Mouse (Mus musculus) hindbrain, embryonic 14.5 days (tissue): ENCODE data around the gene Nid2. TPM values are rescaled to one million over a fixed set of nuclear protein-coding genes. Genes with fewer than 3 reads are reported as not detected.

Experiments
- ATAC-seq: fragments of 200-750 bp; cut with Nextera tagmentation; 2 replicates; pipeline ENCODE4 v1.8.0; 2017; ENCODE audit warnings: moderate number of reproducible peaks, mild to moderate bottlenecking, moderate TSS enrichment, moderate library complexity; ENCODE audit not compliant: low FRiP score
- DNase-seq: peaks from one replicate; pipeline ENCODE4 v3.0.0-alpha.2; 2015; ENCODE audit warnings: low spot score
- H3K27ac ChIP-seq: fragments of 300-500 bp; sonication (generic); 2 replicates; pipeline ENCODE4 v1.5.1; 2014; ENCODE audit warnings: mild to moderate bottlenecking, moderate library complexity
- H3K27me3 ChIP-seq: fragments of 300-500 bp; sonication (generic); 2 replicates; pipeline ENCODE4 v1.6.1; 2014; ENCODE audit warnings: mild to moderate bottlenecking, low read length, mixed read lengths; ENCODE audit not compliant: control insufficient read depth, insufficient read depth
- H3K36me3 ChIP-seq: fragments of 300-500 bp; sonication (generic); replicated peaks from 2 replicates; pipeline ENCODE4 v1.6.1; 2014; ENCODE audit not compliant: control insufficient read depth, insufficient read depth
- H3K4me1 ChIP-seq: fragments of 300-500 bp; sonication (generic); replicated peaks from 2 replicates; pipeline ENCODE4 v1.6.1; 2014; ENCODE audit warnings: antibody characterized with exemption, low read length, mixed read lengths; ENCODE audit not compliant: control insufficient read depth, insufficient read depth
- H3K4me2 ChIP-seq: fragments of 300-500 bp; sonication (generic); replicated peaks from 2 replicates; pipeline ENCODE4 v1.6.1; 2014; ENCODE audit warnings: mild to moderate bottlenecking, moderate library complexity
- H3K4me3 ChIP-seq: fragments of 300-500 bp; sonication (generic); replicated peaks from 2 replicates; pipeline ENCODE4 v1.5.1; 2014; ENCODE audit warnings: mild to moderate bottlenecking, low read length
- H3K9ac ChIP-seq: fragments of 300-500 bp; sonication (generic); 2 replicates; pipeline ENCODE4 v1.6.1; 2014
- H3K9me3 ChIP-seq: fragments of 300-500 bp; sonication (generic); 2 replicates; pipeline ENCODE4 v1.6.1; 2016; ENCODE audit warnings: low read length; ENCODE audit not compliant: control insufficient read depth
- WGBS: fragments of 180-500 bp; shearing (Covaris S2); extraction: QIAGEN DNeasy Blood & Tissue Kit; methylation state at CpG from one replicate; pipeline ENCODE4 v1.1.7; 2014; 5-methylcytosine and 5-hydroxymethylcytosine counted together
- polyA plus RNA-seq: library from polyadenylated mRNA; unstranded; fragments of >200 nt; fragmentation: Nextera tagmentation; extraction: Ambion mirVana; gene quantifications from 2 replicates; pipeline ENCODE4 v1.2.1, GENCODE M21; 2014

The Nid2 gene
- polyA plus RNA-seq: 46.3 and 48.7 TPM in 2 replicates

- H3K4me3 ChIP-seq: peak within 1 kb of the TSS; percentile 51
- H3K27me3 ChIP-seq: peaks cover 36% of the 10 kb centered on the region
- H3K9ac ChIP-seq: peak within 1 kb of the TSS; percentile 40; the same call in 1 of the 2 replicates
- H3K9me3 ChIP-seq: no peaks in the 10 kb centered on the region
- WGBS: 0% methylated on average over 45 of the region's 45 CpGs
- no peak within 1 kb of the TSS for H3K27ac ChIP-seq
- H3K4me2 ChIP-seq: peak within 1 kb of the TSS; percentile 89
- H3K4me1 ChIP-seq: peaks cover 10% of the 10 kb centered on the region
- ATAC-seq (peak; percentile 95), DNase-seq (peak; percentile 88)
- H3K36me3 ChIP-seq: no peaks in the 10 kb centered on the region
Observed at GRCm38 (mm10) chr14:19751025-19751771, at the start of gene Nid2. Gene Nid2, plus strand, starts transcription at chr14:19751265.

GRCm38 (mm10) chr14:19701546-19701945 is 49.5 kb upstream of the Nid2 start:
- Histone ChIP-seq H3K36me3 (no peaks in the 10 kb centered on the region), H3K4me3 (no peak overlapping the region), H3K9ac (no peak overlapping the region), H3K27me3 (peaks cover 18% of the 10 kb centered on the region), H3K9me3 (no peaks in the 10 kb centered on the region), H3K4me2 (no peak overlapping the region), H3K4me1 (no peaks in the 10 kb centered on the region), H3K27ac (no peak overlapping the region)
- DNase-seq (no peak), ATAC-seq (no peak)

DNA sequence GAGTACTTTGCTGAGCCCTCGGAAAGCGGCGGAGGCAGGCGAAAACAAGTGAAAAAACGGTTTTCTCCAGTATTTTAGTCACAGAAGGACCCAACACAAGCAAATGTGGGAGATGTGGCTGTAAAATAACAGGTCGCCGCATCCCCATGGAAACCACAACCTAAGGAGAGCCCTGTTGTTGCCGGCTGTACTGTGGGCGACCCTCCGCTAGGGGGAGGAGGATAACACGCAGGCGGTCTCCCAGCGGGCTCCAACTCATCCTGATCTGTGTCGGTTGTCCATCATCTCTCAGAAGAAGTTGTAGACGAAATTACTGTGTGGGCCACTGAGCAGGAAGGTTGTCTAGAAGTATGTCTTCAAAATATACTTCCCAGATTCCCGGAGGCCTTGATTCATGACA is 45.4 kb upstream of the Nid2 start:
- peak; percentile 69; the same call in 1 of the 2 replicates for ATAC-seq
- H3K4me2 ChIP-seq: no peak overlapping the region

GRCm38 (mm10) chr14:19706454-19706853 is 44.6 kb upstream of the Nid2 start:
- H3K4me3 ChIP-seq: no peak overlapping the region
- no peak overlapping the region for H3K9ac ChIP-seq

More for the DNA sequence above, 45.4 kb upstream of the Nid2 start:
- Histone ChIP-seq H3K36me3 (no peaks in the 10 kb centered on the region), H3K27me3 (peaks cover 16% of the 10 kb centered on the region; the same call in 1 of the 2 replicates), H3K4me1 (peaks cover 7% of the 10 kb centered on the region; the same call in 1 of the 2 replicates), H3K27ac (no peak overlapping the region), H3K9me3 (no peaks in the 10 kb centered on the region), H3K9ac (no peak overlapping the region), H3K4me3 (no peak overlapping the region)
- peak; percentile 67 for DNase-seq
- WGBS: 11% methylated on average over 16 of the region's 16 CpGs

GRCm38 (mm10) chr14:19706997-19707396 is 44.1 kb upstream of the Nid2 start:
- no peak for DNase-seq
- H3K4me2 ChIP-seq: no peak overlapping the region
- H3K36me3 ChIP-seq: no peaks in the 10 kb centered on the region
- no peak overlapping the region for H3K4me3 ChIP-seq
- no peak for ATAC-seq
- WGBS: 67% methylated on average over 2 of the region's 2 CpGs
- H3K9me3 ChIP-seq: no peaks in the 10 kb centered on the region
- H3K4me1 ChIP-seq: peaks cover 7% of the 10 kb centered on the region; the same call in 1 of the 2 replicates
- peaks cover 8% of the 10 kb centered on the region; the same call in 1 of the 2 replicates for H3K27me3 ChIP-seq
- no peak overlapping the region for H3K9ac ChIP-seq
- H3K27ac ChIP-seq: no peak overlapping the region

More at GRCm38 (mm10) chr14:19706454-19706853, 44.6 kb upstream of the Nid2 start:
- Histone ChIP-seq H3K9me3 (no peaks in the 10 kb centered on the region), H3K4me2 (no peak overlapping the region), H3K27ac (no peak overlapping the region), H3K27me3 (peaks cover 11% of the 10 kb centered on the region; the same call in 1 of the 2 replicates), H3K36me3 (no peaks in the 10 kb centered on the region), H3K4me1 (peaks cover 7% of the 10 kb centered on the region; the same call in 1 of the 2 replicates)
- ATAC-seq (peak; percentile 65; the same call in 1 of the 2 replicates), DNase-seq (peak; percentile 85)
- WGBS: 3% methylated on average over 5 of the region's 5 CpGs

- H3K4me3 ChIP-seq: no peak overlapping the region
- ATAC-seq (no peak), DNase-seq (no peak)
- H3K4me2 ChIP-seq: no peak overlapping the region
- H3K9ac ChIP-seq: no peak overlapping the region
- WGBS: 73% methylated on average over 11 of the region's 11 CpGs
- peaks cover 7% of the 10 kb centered on the region; the same call in 1 of the 2 replicates for H3K4me1 ChIP-seq
- H3K36me3 ChIP-seq: no peaks in the 10 kb centered on the region
- no peaks in the 10 kb centered on the region for H3K9me3 ChIP-seq
- peaks cover 8% of the 10 kb centered on the region; the same call in 1 of the 2 replicates for H3K27me3 ChIP-seq
- H3K27ac ChIP-seq: no peak overlapping the region
Observed at GRCm38 (mm10) chr14:19707721-19708507, 43.2 kb upstream of the Nid2 start.

- no peak overlapping the region; the same call in 1 of the 2 replicates for H3K9ac ChIP-seq
- DNase-seq (no peak), ATAC-seq (0 out of 2 replicates have a peak, but pooled peaks have one; percentile 32)
- peak overlapping the region; percentile 41 for H3K4me2 ChIP-seq
- H3K4me1 ChIP-seq: peaks cover 7% of the 10 kb centered on the region; the same call in 1 of the 2 replicates
- no peaks in the 10 kb centered on the region for H3K36me3 ChIP-seq
- 26% methylated on average over 9 of the region's 9 CpGs for WGBS
- no peak overlapping the region for H3K4me3 ChIP-seq
- H3K9me3 ChIP-seq: no peaks in the 10 kb centered on the region
- H3K27me3 ChIP-seq: peaks cover 8% of the 10 kb centered on the region; the same call in 1 of the 2 replicates
- no peak overlapping the region for H3K27ac ChIP-seq
Observed at GRCm38 (mm10) chr14:19709161-19709560, 41.9 kb upstream of the Nid2 start.

DNA sequence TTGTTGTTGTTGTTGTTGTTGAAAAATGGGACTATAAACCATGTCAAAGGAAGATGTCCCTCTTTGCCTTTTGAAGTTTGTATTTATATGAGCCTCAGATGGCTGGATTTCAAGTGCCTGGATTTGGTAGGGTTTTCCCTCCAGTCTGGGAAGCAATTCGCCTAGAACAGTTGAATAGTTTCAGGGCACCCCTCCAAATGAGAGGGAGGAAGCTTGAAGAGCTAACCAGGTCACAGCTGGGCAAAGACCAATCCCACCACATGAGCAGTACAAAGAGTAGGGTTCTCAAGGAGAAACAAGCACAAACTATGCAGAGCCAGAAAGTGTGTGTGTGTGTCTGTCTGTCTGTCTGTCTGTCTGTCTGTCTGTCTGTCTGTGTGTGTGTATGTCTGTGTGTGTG is 39.3 kb upstream of the Nid2 start:
- no peak overlapping the region for H3K4me3 ChIP-seq
- no peak overlapping the region for H3K27ac ChIP-seq
- no peak overlapping the region for H3K9ac ChIP-seq
- 0 out of 2 replicates have a peak, but pooled peaks cover 3% of the 10 kb centered on the region for H3K27me3 ChIP-seq
- 63% methylated on average over 1 of the region's 1 CpGs for WGBS
- no peaks in the 10 kb centered on the region for H3K36me3 ChIP-seq
- peaks cover 7% of the 10 kb centered on the region; the same call in 1 of the 2 replicates for H3K4me1 ChIP-seq
- no peak for ATAC-seq
- H3K4me2 ChIP-seq: no peak overlapping the region
- no peaks in the 10 kb centered on the region for H3K9me3 ChIP-seq
- no peak for DNase-seq

GRCm38 (mm10) chr14:19713067-19713466 is 38.0 kb upstream of the Nid2 start:
- peaks cover 5% of the 10 kb centered on the region; the same call in 1 of the 2 replicates for H3K4me1 ChIP-seq
- no peak overlapping the region for H3K27ac ChIP-seq
- no peaks in the 10 kb centered on the region for H3K36me3 ChIP-seq
- no peak overlapping the region for H3K4me2 ChIP-seq
- WGBS: 68% methylated on average over 3 of the region's 3 CpGs
- no peak overlapping the region for H3K4me3 ChIP-seq
- no peaks in the 10 kb centered on the region for H3K9me3 ChIP-seq
- DNase-seq (no peak), ATAC-seq (no peak)
- no peak overlapping the region for H3K9ac ChIP-seq
- no peaks in the 10 kb centered on the region for H3K27me3 ChIP-seq
